ENCODE assay signal across 21 mouse cellular contexts in the genomic region with DNA sequence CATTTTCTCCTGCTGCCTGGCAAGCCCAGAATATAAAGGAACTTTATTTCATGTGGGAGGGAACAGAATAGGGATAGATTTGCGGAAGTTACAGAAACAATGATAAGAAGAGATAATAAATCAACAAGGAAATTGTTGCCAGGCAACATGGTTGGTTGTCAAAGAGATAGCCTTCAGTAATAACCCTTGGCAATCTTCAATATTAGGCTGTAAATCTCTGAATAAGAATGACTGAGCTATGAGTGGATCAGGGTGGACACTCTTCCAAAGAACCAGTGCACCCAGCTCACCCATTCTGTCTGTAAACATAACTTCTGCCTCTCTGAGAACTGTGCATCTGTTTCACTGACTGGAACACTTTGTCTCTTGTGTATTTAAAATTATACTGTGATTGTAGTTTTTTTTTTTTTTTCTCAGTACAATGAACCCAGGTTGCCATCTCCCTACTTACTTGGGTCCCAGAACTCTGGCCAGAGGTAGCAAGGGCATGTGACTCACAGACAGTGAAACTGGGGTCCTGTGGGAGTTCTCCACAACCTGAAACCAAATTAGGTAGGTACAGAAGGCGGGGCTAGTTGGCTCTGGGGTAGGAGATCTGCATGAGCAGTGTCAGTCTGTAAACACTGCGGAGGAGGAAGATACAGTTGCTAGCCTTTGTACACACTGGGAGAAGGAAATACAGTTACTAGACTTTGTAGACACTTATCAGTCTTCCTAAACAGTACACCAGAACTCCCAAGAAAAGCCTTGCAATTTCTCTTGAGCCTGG. TPM values are rescaled to one million over a fixed set of nuclear protein-coding genes. Genes with fewer than 3 reads are reported as not detected.
A peak's percentile ranks its signal among the peaks of the same experiment; 100 is the strongest.
DNase-seq lines count a peak whose midpoint lies in the region; ATAC-seq and TF ChIP-seq lines count a peak whose summit lies in the region.
"Had no signal": no experiment of that assay in that cellular context is flagged by ENCODE, and none has a peak within 500 bp of the region (broad histone marks: within the 10 kb centered on the region; RNA-seq: fewer than 3 reads in every experiment).

No protein-coding gene starts in this region.

- H3K27ac ChIP-seq in cerebellum, adult 2 months (ENCODE audit: insufficient read depth, low read length), result peak overlapping the region; percentile 47; the same call in 1 of the 2 replicates
- H3K27ac ChIP-seq: heart, embryonic 13.5 days; hindbrain, embryonic 10.5 days; liver, embryonic 12.5 days had no signal

- no peak for TF ChIP-seq CTCF in cerebellum, adult 2 months (IDR thresholded peaks at IDR 0.05; ENCODE audit: borderline replicate concordance, insufficient read depth, low read depth, low read length)

- DNase-seq in cerebellum, adult 2 months, result no peak
- DNase-seq in cerebellum, adult 8-10 months, result no peak
- peak; percentile 11 to 18 for DNase-seq in lung, postnatal 4 days
- no peak for DNase-seq in lung, postnatal 10 days
- no peak for DNase-seq in heart, postnatal 36 days
- no peak for DNase-seq in Muller cell, postnatal 12 days (ENCODE audit: inconsistent ontology term)
- no peak for DNase-seq in heart, adult 8-10 months (ENCODE audit: low spot score)
- DNase-seq: cerebellum, adult 9-11 months; gastrocnemius, postnatal 36 days; kidney, adult 11 months; right cerebral cortex, postnatal 25 days had no signal

- TF ChIP-seq POLR2A in cerebellum, adult 2 months (IDR thresholded peaks at IDR 0.05; ENCODE audit: borderline replicate concordance, insufficient read depth, low read length), result no peak

- 83% methylated on average over 3 of the region's 3 CpGs for WGBS in cerebellum, adult 2 months

- H3K27me3 ChIP-seq in cerebellum, adult 2 months (ENCODE audit: control insufficient read depth, insufficient read depth, low read length), result no peaks in the 10 kb centered on the region
- H3K27me3 ChIP-seq: heart, embryonic 13.5 days; liver, embryonic 12.5 days had no signal

- 0 out of 2 replicates have a peak, but pooled peaks have one; percentile 11 for ATAC-seq in megakaryocyte, adult 5-6 weeks (ENCODE audit: poor library complexity, severe bottlenecking)
- ATAC-seq: activated CD4-positive, CD25-positive, alpha-beta regulatory T cell, adult 4 months; liver, embryonic 12.5 days had no signal

- H3K4me1 ChIP-seq in cerebellum, adult 2 months (ENCODE audit: control insufficient read depth, insufficient read depth, low read length), result no peaks in the 10 kb centered on the region
- H3K4me1 ChIP-seq: hindbrain, embryonic 10.5 days had no signal

- no peak overlapping the region for H3K4me3 ChIP-seq in cerebellum, adult 2 months (replicated peaks; ENCODE audit: insufficient read depth, low read depth, low read length)
- H3K4me3 ChIP-seq: heart, embryonic 13.5 days; hindbrain, embryonic 10.5 days; liver, embryonic 12.5 days; myocyte had no signal

- intact Hi-C loops in heart, postnatal 36 days (cut with DNase I), result no loop called here

RNA-seq across cellular contexts. Expression of gene Serpinb1a, which starts 19.3 kb away (rescaled TPM):
- 24.4 and 31.1 TPM in 2 replicates for polyA plus RNA-seq in cerebellum, adult 2 months (2012; rRNA removed)
- 147 and 163 TPM in 2 replicates for total RNA-seq in megakaryocyte, adult 5-6 weeks (2015)
- 189 and 208 TPM in 2 replicates for total RNA-seq in megakaryocyte, adult 5-6 weeks (2017)
- total RNA-seq in heart, postnatal 36 days (2021), result 1 to 10 TPM; 6.5 to 7.4 TPM
- 1 to 10 TPM; 3.6 to 7.7 (median 5.9) TPM for total RNA-seq in heart, adult 8-10 months (2022)
- polyA plus RNA-seq: G1E had no signal

RNA-seq across cellular contexts. Expression of gene D930007J09Rik, which starts 29.0 kb away (rescaled TPM):
- polyA plus RNA-seq in cerebellum, adult 2 months (2012; rRNA removed), result 0.88 TPM in 1 of 2 replicates, not detected in the other
- not detected in 2 replicates for total RNA-seq in megakaryocyte, adult 5-6 weeks (2015)
- not detected in 2 replicates for total RNA-seq in megakaryocyte, adult 5-6 weeks (2017)
- not detected for total RNA-seq in heart, postnatal 36 days (2021)
- total RNA-seq in heart, adult 8-10 months (2022), result not detected
- total RNA-seq: G1E; gastrocnemius, postnatal 36 days; megakaryocyte-erythroid progenitor cell, adult 5-6 weeks had no signal
- polyA plus RNA-seq: activated CD4-positive, CD25-positive, alpha-beta regulatory T cell, adult 4 months; embryonic facial prominence, embryonic 11.5 days; G1E; heart, embryonic 13.5 days; hindbrain, embryonic 10.5 days; liver, embryonic 12.5 days; myocyte; stomach, embryonic 16.5 days had no signal

RNA-seq across cellular contexts. Expression of gene Wrnip1, which starts 29.9 kb away (rescaled TPM):
- 57.2 and 63.7 TPM in 2 replicates for polyA plus RNA-seq in cerebellum, adult 2 months (2012; rRNA removed)
- total RNA-seq in megakaryocyte, adult 5-6 weeks (2015), result 8.8 and 11.8 TPM in 2 replicates
- total RNA-seq in megakaryocyte, adult 5-6 weeks (2017), result 22.6 and 27.5 TPM in 2 replicates
- 10 to 100 TPM; 22.5 to 27.8 TPM for total RNA-seq in heart, postnatal 36 days (2021)
- 10 to 100 TPM; 17.0 to 24.1 (median 21.1) TPM for total RNA-seq in heart, adult 8-10 months (2022)

RNA-seq across cellular contexts. Expression of gene Mylk4, which starts 47.9 kb away (rescaled TPM):
- polyA plus RNA-seq in cerebellum, adult 2 months (2012; rRNA removed), result 0.19 and 0.21 TPM in 2 replicates
- total RNA-seq in megakaryocyte, adult 5-6 weeks (2015), result not detected in 2 replicates
- total RNA-seq in megakaryocyte, adult 5-6 weeks (2017), result not detected in 2 replicates
- total RNA-seq in heart, postnatal 36 days (2021), result 100 to 1,000 TPM; 289 to 330 TPM
- total RNA-seq in heart, adult 8-10 months (2022), result 100 to 1,000 TPM; 269 to 374 (median 349) TPM
- polyA plus RNA-seq: activated CD4-positive, CD25-positive, alpha-beta regulatory T cell, adult 4 months; G1E; hindbrain, embryonic 10.5 days had no signal

Comparison
In these comparisons a context has a peak if more than half of its experiments do, and no peak if none do; other contexts are left out.
1. DNase-seq: peak in lung, postnatal 4 days (2 of 2); none in cerebellum, adult 2 months (0 of 2), cerebellum, adult 8-10 months (single experiment), lung, postnatal 10 days (single experiment), heart, postnatal 36 days (0 of 2), Muller cell, postnatal 12 days (single experiment) and heart, adult 8-10 months (single experiment).
2. RNA of gene Serpinb1a, which starts 19.3 kb away (total RNA-seq): 147 to 208 TPM in megakaryocyte, adult 5-6 weeks; 3.6 to 7.7 TPM in heart, adult 8-10 months and 6.5 to 7.4 TPM in heart, postnatal 36 days; every median in the first group is over 10 times any median in the second.